Mouse (Mus musculus) lung, adult 2 months (tissue): ENCODE results near the gene 1810055G02Rik.

ENCODE experiments used
- CTCF ChIP-seq: fragments of 200-500 bp; IDR thresholded peaks from 2 replicates; pipeline ENCODE4 v1.5.1; 2011; ENCODE audit warnings: mild to moderate bottlenecking, low read length, control low read depth; ENCODE audit not compliant: insufficient read depth
- POLR2A ChIP-seq: fragments of 200-500 bp; IDR thresholded peaks from 2 replicates; pipeline ENCODE4 v1.6.1; 2011; ENCODE audit warnings: low read depth, mild to moderate bottlenecking, control low read depth, low read length, borderline replicate concordance; ENCODE audit errors: extremely low read depth

DNA sequence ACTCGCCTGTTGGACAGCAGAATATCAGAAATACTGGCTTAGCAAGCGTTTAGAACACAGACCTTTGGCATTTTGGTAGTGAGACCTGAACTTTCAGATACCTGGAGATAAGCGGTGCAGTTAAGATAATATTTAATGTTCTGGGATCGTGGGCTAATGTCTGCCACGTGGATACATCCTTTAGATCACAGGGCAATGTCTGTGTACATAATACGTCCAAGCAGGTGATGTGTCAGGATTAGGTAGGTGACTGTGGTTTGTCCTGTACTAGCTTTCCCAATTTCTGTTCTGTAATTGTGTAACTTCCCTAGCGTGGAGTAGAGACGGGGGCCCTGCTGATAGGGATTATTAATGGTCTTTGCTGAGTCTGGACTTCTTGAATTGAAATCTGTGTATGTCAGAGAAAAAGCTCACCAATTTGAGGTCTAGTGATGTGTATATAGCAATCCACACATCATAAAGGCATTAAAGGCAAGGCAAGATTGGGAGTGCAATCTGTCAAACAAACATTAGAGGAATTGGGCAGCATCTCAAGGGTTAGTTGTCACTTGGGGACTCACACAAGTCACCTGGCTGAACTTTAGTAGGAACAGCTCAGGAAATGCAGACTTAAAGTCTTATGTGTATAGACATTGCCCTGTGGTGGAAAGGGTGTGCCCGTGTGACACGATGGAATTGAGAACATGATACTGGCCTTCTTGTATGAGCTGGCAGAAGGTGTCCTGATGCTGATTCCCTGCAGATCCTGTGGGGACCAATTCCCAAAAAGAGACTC lies 1.1 kb downstream of the 1810055G02Rik start:
- TF ChIP-seq CTCF, result no peak
- no peak for TF ChIP-seq POLR2A
